Mouse (Mus musculus) megakaryocyte, embryonic 14.5 days (primary cell): ENCODE results near the gene Cldn14. TPM values are rescaled to one million over a fixed set of nuclear protein-coding genes. Genes with fewer than 3 reads are reported as not detected.

Source experiments
- H3K27me3 ChIP-seq: replicated peaks from 2 replicates; pipeline ENCODE3; 2012; ENCODE audit warnings: inconsistent platforms
- H3K36me3 ChIP-seq: replicated peaks from 2 replicates; pipeline ENCODE3; 2012; ENCODE audit warnings: low read length, inconsistent platforms, mixed read lengths
- H3K4me1 ChIP-seq: 2 replicates; pipeline ENCODE4 v1.6.1; 2012; ENCODE audit warnings: inconsistent platforms
- H3K4me3 ChIP-seq: replicated peaks from 2 replicates; pipeline ENCODE3; 2012; ENCODE audit warnings: moderate library complexity, mild to moderate bottlenecking, inconsistent platforms
- H3K9me3 ChIP-seq: 2 replicates; pipeline ENCODE4 v1.6.1; 2012; ENCODE audit warnings: inconsistent platforms
- FLI1 ChIP-seq: IDR thresholded peaks from 2 replicates; pipeline ENCODE4 v1.6.1; 2012; ENCODE audit warnings: low read length, inconsistent platforms, mixed read lengths
- GATA1 ChIP-seq: IDR thresholded peaks from 3 replicates; pipeline ENCODE4 v1.6.1; 2012; ENCODE audit warnings: mixed read lengths, low read length, inconsistent platforms, borderline replicate concordance
- polyA plus RNA-seq: library from polyadenylated mRNA; stranded (reverse); fragments of >175 nt; gene quantifications from 2 replicates; pipeline ENCODE4 v1.2.3, GENCODE M21; 2012; ENCODE audit warnings: low replicate concordance; ENCODE audit not compliant: insufficient read depth

The Cldn14 gene
- polyA plus RNA-seq, 1 experiment: not detected

DNA sequence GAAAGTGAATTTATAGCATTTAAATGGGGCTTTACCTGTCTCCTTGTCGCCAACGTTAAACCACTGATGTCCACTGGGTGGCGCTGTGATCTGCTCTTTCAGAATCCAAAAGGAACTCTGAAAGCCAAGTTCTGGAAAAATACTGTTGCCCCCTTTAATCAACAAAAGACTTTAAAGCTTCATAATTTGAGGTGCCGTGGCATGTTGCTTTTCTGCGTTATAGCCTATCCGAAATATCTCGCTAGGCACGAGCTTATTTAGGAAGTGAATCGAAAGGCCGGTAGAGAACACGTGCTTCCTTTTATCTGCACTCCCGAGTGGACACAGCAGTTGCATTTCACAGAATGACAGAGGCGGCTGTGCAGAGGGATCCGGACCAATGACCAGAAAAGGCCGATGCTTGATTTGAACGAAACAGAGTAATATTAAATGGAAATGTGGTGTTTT lies 70.2 kb downstream of the Cldn14 start:
- Histone ChIP-seq H3K4me1 (peaks cover 3% of the 10 kb centered on the region; the same call in 1 of the 2 replicates), H3K9me3 (no peaks in the 10 kb centered on the region), H3K4me3 (peak overlapping the region; percentile 89), H3K36me3 (no peaks in the 10 kb centered on the region), H3K27me3 (peaks cover 38% of the 10 kb centered on the region)
- TF ChIP-seq GATA1 (no peak), FLI1 (no peak)

DNA sequence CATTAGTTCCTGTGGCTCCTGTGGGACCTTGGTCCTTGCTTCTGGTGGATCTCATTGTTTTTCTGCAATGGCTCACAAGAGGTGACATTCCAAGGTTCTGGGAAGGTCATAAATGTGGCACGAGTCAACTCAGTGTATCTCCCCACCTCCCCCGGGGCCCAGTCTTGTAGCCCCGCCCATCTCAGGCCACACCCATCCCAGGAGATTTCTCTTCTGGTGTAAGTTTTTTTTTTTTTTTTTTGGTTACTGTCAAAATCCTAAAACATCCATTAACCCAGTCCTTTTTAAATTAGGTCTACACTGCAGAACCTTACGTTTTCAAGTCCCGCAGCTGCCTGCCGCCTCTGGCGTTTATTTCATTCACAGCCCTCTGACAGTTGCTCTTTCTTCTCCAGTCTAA lies 73.6 kb downstream of the Cldn14 start:
- Histone ChIP-seq H3K27me3 (peaks cover 55% of the 10 kb centered on the region), H3K36me3 (no peaks in the 10 kb centered on the region), H3K4me3 (no peak overlapping the region), H3K9me3 (no peaks in the 10 kb centered on the region), H3K4me1 (no peaks in the 10 kb centered on the region; the same call in 1 of the 2 replicates)
- TF ChIP-seq FLI1 (no peak), GATA1 (no peak)

GRCm38 (mm10) chr16:93934588-93934987 lies 74.0 kb downstream of the Cldn14 start:
- Histone ChIP-seq H3K4me1 (no peaks in the 10 kb centered on the region; the same call in 1 of the 2 replicates), H3K4me3 (no peak overlapping the region), H3K27me3 (peaks cover 58% of the 10 kb centered on the region), H3K9me3 (no peaks in the 10 kb centered on the region), H3K36me3 (no peaks in the 10 kb centered on the region)
- TF ChIP-seq GATA1 (no peak), FLI1 (no peak)

DNA sequence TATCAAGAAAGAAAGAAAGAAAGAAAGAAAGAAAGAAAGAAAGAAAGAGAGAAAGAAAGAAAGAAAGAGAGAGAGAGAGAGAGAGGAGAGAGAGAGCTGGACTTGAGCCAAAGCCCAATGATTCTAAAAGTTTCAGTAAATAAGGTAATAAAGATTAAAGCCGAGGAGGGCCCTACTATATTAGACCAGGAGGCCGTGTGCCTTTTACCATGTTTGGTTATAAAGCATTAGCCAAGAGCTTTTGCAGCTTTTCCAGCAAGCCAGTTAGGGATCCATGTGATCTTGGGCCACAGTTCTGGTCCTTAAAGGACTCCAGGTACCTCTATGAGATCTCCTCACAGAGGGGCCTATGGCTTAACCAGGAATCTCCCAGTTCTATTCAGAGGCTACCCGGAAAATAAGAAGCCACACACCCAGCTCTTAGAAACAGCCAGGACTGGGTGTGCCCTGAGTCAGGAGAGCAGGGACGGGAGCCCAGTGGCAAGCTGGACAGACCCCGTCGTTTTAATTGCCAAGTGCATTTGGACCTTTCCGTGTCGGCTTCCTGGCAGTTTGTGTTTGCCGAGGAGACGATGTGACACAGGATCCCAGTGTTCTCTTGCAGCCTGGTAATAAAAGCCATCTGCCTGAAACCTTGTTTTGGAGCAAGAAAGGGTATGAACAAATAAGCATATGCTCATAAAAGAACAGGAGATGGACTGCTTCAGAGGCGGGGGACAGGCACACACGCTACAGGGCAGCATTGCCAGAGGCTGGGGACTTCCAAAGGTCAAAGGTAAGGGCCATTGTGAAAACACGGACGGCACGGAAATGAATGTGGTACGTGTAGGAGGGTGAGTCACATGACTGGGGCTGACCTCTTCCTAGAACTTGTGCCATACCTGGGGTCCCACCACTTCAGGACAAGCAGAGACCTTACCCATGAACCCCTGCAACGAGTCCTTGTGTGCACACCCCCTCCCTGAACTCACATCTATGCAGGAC lies 76.2 kb downstream of the Cldn14 start:
- H3K9me3 ChIP-seq: no peaks in the 10 kb centered on the region
- H3K4me3 ChIP-seq: no peak overlapping the region
- peaks cover 65% of the 10 kb centered on the region for H3K27me3 ChIP-seq
- no peaks in the 10 kb centered on the region for H3K4me1 ChIP-seq
- no peaks in the 10 kb centered on the region for H3K36me3 ChIP-seq
- TF ChIP-seq FLI1: no peak
- no peak for TF ChIP-seq GATA1

DNA sequence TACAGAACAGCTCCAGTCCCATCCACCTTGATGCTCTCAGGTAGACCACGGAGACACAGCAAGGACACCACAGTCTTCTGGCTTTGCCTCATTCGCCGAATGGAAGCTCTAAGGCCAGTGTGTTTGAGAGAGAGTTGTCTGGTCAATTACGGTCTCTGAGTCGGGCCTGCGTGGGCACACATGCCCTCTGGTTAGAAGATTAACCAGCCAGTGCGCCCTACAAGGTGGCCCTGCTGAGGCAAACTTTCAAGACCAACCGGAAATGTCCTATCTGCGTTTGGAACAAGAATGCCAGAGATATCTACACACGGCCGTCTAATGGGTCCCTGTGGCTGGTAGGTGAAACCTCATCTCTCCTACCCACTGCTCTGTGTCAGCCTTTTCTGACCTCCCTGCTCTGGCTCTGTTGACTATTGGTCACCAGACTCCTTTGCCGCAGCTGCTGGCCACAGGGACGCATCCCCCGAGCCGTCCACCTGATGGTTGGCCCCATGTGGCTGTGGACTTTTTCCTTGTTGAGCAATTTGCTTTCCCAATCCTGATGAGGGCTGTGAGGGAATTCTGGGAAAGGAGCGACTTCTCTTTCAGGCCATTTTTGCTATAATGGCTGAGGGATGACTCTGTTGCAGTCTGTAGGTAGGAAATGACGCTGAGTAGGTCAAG lies 79.1 kb downstream of the Cldn14 start:
- H3K27me3 ChIP-seq: peaks cover 54% of the 10 kb centered on the region
- H3K36me3 ChIP-seq: no peaks in the 10 kb centered on the region
- no peaks in the 10 kb centered on the region for H3K4me1 ChIP-seq
- H3K9me3 ChIP-seq: no peaks in the 10 kb centered on the region
- TF ChIP-seq FLI1: no peak
- H3K4me3 ChIP-seq: no peak overlapping the region

GRCm38 (mm10) chr16:93925684-93926247 lies 82.9 kb downstream of the Cldn14 start:
- TF ChIP-seq GATA1 (no peak), FLI1 (no peak)
- H3K36me3 ChIP-seq: no peaks in the 10 kb centered on the region
- peaks cover 5% of the 10 kb centered on the region; the same call in 1 of the 2 replicates for H3K4me1 ChIP-seq
- H3K27me3 ChIP-seq: peaks cover 42% of the 10 kb centered on the region
- no peak overlapping the region for H3K4me3 ChIP-seq
- no peaks in the 10 kb centered on the region for H3K9me3 ChIP-seq

DNA sequence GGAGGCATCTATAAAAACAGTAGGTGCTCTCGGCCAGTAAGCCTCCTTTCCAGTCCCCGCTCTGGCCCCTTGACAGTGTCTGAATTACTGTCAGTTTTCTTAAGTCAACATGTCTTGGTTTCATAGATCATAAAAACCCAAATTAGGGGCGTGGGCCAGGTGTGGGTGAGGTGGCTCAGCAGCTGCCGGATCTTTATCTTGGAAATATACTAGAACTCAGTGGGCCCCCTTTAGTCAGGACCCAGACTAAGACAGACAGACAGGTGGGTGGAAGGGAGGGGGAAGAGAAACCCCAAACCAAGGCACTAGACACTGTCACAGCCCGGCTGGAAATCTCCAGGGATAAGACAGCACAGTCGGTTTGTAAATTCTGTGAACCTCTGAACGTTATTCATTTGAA lies 84.8 kb downstream of the Cldn14 start:
- Histone ChIP-seq H3K4me1 (peaks cover 8% of the 10 kb centered on the region), H3K36me3 (no peaks in the 10 kb centered on the region), H3K4me3 (no peak overlapping the region), H3K27me3 (peaks cover 42% of the 10 kb centered on the region), H3K9me3 (no peaks in the 10 kb centered on the region)
- TF ChIP-seq FLI1: no peak
- no peak for TF ChIP-seq GATA1

- Histone ChIP-seq H3K4me1 (peaks cover 17% of the 10 kb centered on the region), H3K4me3 (no peak overlapping the region), H3K36me3 (no peaks in the 10 kb centered on the region), H3K9me3 (no peaks in the 10 kb centered on the region), H3K27me3 (peaks cover 43% of the 10 kb centered on the region)
- TF ChIP-seq FLI1 (no peak), GATA1 (no peak)
Measured at GRCm38 (mm10) chr16:93922835-93923389, 85.7 kb downstream of the Cldn14 start.

DNA sequence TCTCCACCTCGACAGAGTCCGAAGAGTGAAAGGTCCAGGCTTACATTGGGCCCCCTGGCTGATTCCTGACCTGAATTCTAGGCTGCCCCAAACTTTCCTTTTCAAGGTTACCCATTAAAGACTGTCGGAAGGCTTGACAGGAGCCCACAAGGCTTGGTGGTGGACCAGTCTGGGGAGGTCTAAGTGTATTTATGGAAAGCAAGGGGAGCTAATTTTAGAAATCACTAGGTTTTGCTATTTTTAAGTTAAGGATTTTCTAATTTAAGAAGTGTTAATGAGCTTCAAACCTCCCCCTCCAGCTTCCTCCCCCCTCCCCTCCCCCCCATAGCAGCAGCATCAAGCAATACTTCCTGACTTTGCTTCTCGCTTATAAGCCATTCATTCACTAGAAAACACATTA lies 88.0 kb downstream of the Cldn14 start:
- Histone ChIP-seq H3K4me3 (no peak overlapping the region), H3K27me3 (peaks cover 40% of the 10 kb centered on the region), H3K4me1 (peaks cover 19% of the 10 kb centered on the region), H3K9me3 (peaks cover 4% of the 10 kb centered on the region; the same call in 1 of the 2 replicates), H3K36me3 (no peaks in the 10 kb centered on the region)
- TF ChIP-seq FLI1: no peak
- no peak for TF ChIP-seq GATA1
